Mouse (Mus musculus): ENCODE measurements around the gene Park7. TPM values are rescaled to one million over a fixed set of nuclear protein-coding genes. Genes with fewer than 3 reads are reported as not detected.

The Park7 gene
- polyA plus RNA-seq (2015; fragmentation: Nextera tagmentation; extraction: Ambion mirVana): 302 and 304 TPM in 2 replicates

DNA sequence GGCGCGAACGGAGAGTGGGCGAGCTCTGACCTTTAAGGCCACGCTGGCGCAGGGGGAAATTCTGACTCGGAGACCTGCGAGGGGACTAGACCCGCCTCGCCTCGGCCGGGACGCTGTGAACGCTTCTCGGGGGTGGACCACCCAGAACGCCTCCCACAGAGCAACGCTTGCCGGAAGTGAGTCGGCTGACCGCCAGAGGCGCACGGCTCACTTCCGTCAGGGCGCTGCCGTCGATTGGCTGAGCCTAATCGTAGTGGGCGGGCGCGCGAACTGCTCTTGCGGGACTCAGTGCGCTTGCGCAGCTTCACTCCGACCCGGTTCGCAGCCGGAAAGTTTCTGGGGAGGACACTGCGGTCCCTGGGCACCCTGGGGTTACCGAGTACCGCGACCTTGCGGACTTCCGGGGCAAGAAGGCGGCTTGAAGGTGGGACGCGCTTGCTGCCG is at the start of gene Park7, which contains the start of gene Tnfrsf9:
Gene Park7, minus strand, starts transcription at position 148 of the 444 bp plus-strand sequence.
Gene Tnfrsf9, plus strand, starts transcription at position 273 of the 444 bp plus-strand sequence.
- Histone ChIP-seq H3K27me3 (no peaks in the 10 kb centered on the region), H3K4me2 (peak within 1 kb of the TSS; percentile 83), H3K9ac (peak within 1 kb of the TSS; percentile 81), H3K4me3 (replicated peaks) (peak within 1 kb of the TSS; percentile 75), H3K27ac (peak within 1 kb of the TSS; percentile 87), H3K4me1 (replicated peaks) (peaks cover 34% of the 10 kb centered on the region), H3K36me3 (no peaks in the 10 kb centered on the region), H3K9me3 (replicated peaks) (no peaks in the 10 kb centered on the region)
- ATAC-seq (ENCODE audit: low read depth): peak; percentile 88
- under 1% methylated on average over 48 of the region's 48 CpGs for WGBS (ENCODE audit: insufficient replicate concordance)
- peak; percentile 96 for DNase-seq

DNA sequence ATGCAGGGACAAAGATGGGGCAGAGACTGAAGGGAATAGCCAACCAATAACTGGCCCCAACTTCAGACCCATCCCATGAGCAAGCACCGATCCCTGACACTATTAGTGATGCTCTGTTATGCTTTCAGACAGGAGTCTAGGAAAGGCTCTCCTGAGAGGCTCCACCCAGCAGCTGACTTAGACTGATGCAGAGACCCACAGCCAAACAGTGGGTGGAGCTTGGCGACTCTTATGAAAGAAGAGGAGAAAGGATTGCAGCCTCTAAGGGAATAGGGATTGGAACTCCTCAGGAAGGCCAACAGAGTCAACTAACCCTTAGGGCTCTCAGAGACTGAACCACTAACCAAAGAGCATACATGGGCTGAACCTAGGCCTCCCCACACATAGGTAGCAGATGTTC is 49.5 kb upstream of the Park7 start:
- Histone ChIP-seq H3K27ac (no peak overlapping the region), H3K9ac (no peak overlapping the region), H3K9me3 (replicated peaks) (no peaks in the 10 kb centered on the region), H3K4me3 (replicated peaks) (no peak overlapping the region), H3K4me1 (replicated peaks) (peaks cover 6% of the 10 kb centered on the region; the same call in 1 of the 2 replicates), H3K36me3 (no peaks in the 10 kb centered on the region), H3K27me3 (no peaks in the 10 kb centered on the region), H3K4me2 (no peak overlapping the region)
- ATAC-seq (ENCODE audit: low read depth) (no peak), DNase-seq (no peak)
- WGBS (ENCODE audit: insufficient replicate concordance): 68% methylated on average over 2 of the region's 2 CpGs

DNA sequence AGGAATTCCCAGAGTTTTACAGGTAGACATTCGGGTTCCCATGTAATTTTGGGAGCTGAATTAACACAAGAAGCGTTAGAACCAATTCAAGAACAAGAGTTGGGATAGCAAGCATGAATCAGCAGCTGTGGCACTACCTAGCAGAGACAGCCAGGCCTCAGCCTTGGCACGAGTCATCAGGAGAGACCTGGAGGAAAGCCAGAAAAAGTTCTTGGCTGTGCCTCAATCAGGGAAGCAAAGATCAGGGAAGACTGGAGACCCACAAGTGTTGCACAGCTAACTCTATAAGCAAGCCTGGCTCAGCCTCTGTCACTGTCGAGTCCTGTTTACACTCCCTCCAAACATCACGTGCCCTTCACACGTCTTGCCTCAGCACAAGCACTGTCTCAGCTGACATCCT is 48.0 kb upstream of the Park7 start:
- 50% methylated on average over 6 of the region's 6 CpGs for WGBS (ENCODE audit: insufficient replicate concordance)
- peaks cover 6% of the 10 kb centered on the region; the same call in 1 of the 2 replicates for H3K4me1 ChIP-seq (replicated peaks)
- H3K27ac ChIP-seq: no peak overlapping the region
- no peak for DNase-seq
- no peaks in the 10 kb centered on the region for H3K9me3 ChIP-seq (replicated peaks)
- H3K27me3 ChIP-seq: no peaks in the 10 kb centered on the region
- no peak overlapping the region for H3K9ac ChIP-seq
- no peak for ATAC-seq (ENCODE audit: low read depth)
- no peak overlapping the region for H3K4me3 ChIP-seq (replicated peaks)
- no peaks in the 10 kb centered on the region for H3K36me3 ChIP-seq
- no peak overlapping the region for H3K4me2 ChIP-seq

DNA sequence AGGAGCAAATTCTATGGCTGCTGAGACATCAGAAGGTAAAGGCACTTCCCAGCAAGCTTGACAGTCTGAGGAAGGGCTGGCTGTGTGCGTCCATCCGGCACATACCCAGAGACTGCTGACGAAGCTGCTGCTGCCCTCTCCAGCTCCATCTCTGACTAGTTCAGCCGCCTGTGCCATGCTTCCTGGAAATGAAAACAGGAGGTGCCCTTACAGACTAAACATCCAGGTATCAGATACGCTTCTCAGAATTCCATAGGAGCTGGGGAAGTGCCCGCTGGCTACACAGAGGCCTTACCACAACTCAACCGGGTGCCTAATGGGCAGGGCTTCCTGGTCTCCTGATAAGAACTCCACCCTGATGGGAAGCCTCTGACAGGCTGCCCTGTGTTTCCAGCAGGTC is 44.3 kb upstream of the Park7 start:
- 47% methylated on average over 7 of the region's 7 CpGs for WGBS (ENCODE audit: insufficient replicate concordance)
- Histone ChIP-seq H3K36me3 (no peaks in the 10 kb centered on the region), H3K9ac (no peak overlapping the region), H3K4me2 (no peak overlapping the region), H3K4me3 (replicated peaks) (no peak overlapping the region), H3K27ac (no peak overlapping the region), H3K4me1 (replicated peaks) (no peaks in the 10 kb centered on the region), H3K9me3 (replicated peaks) (no peaks in the 10 kb centered on the region), H3K27me3 (no peaks in the 10 kb centered on the region)
- ATAC-seq (ENCODE audit: low read depth) (no peak), DNase-seq (no peak)

DNA sequence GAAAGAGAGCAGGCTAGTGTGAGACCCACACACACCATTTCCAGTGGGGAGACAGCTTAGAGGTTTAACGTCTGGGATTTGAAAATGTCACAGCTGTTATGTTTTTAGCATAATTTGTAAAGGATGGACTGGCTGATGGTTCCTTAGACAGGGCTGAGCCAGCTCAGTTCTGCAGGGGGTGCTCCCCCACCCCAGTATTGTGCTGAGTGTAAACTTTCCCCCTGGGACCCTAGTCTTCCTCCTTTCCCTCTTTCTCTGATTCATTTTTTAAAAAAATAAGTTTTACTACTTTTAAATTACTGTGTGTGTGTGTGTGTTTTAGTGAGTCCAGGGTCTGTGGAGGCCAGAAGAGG is 42.8 kb upstream of the Park7 start:
- DNase-seq (no peak), ATAC-seq (ENCODE audit: low read depth) (no peak)
- no peak overlapping the region for H3K27ac ChIP-seq
- H3K4me2 ChIP-seq: no peak overlapping the region
- H3K4me3 ChIP-seq (replicated peaks): no peak overlapping the region
- H3K36me3 ChIP-seq: no peaks in the 10 kb centered on the region
- no peaks in the 10 kb centered on the region for H3K4me1 ChIP-seq (replicated peaks)
- no peaks in the 10 kb centered on the region for H3K27me3 ChIP-seq
- no peak overlapping the region for H3K9ac ChIP-seq
- 66% methylated on average over 1 of the region's 1 CpGs for WGBS (ENCODE audit: insufficient replicate concordance)
- no peaks in the 10 kb centered on the region for H3K9me3 ChIP-seq (replicated peaks)

DNA sequence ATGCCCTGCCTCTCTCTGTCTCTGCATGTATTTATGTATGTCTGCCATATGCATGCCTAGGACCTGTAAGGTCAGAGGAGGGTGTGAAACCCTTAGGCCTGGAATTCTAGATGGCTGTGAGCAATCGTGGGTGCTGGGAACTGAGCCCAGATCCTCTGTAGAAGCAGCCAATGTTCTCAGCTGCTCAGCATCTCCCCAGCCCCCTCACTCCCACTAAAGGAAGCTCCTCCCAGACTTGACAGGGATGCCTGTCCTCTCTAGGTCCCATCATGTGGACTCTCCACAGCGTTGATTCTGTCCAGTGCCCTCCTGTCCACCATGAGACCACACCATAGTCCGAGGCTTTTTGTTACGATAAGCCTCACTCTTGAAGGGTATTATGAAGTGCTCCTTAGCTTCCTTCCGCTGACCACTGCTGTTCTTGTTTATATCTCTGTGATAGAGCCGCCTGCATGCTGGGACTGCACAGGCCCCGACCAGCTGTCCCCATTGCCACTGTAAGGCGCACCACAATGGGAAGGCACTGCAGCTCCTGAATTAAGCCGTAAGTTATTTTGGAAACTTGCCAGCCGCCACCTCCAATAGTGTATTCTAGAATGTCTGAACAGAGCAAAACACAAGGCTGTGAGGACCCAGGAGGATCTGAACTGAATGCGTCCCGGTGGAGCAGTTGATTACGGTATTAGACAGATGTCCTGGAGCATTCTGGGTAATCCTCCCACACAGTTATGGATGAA is 42.3 kb upstream of the Park7 start:
- no peaks in the 10 kb centered on the region for H3K9me3 ChIP-seq (replicated peaks)
- no peak for ATAC-seq (ENCODE audit: low read depth)
- WGBS (ENCODE audit: insufficient replicate concordance): 69% methylated on average over 13 of the region's 13 CpGs
- no peak for DNase-seq
- H3K27me3 ChIP-seq: no peaks in the 10 kb centered on the region
- H3K9ac ChIP-seq: no peak overlapping the region
- no peaks in the 10 kb centered on the region for H3K36me3 ChIP-seq
- no peak overlapping the region for H3K27ac ChIP-seq
- H3K4me3 ChIP-seq (replicated peaks): no peak overlapping the region
- H3K4me2 ChIP-seq: no peak overlapping the region
- H3K4me1 ChIP-seq (replicated peaks): no peaks in the 10 kb centered on the region

DNA sequence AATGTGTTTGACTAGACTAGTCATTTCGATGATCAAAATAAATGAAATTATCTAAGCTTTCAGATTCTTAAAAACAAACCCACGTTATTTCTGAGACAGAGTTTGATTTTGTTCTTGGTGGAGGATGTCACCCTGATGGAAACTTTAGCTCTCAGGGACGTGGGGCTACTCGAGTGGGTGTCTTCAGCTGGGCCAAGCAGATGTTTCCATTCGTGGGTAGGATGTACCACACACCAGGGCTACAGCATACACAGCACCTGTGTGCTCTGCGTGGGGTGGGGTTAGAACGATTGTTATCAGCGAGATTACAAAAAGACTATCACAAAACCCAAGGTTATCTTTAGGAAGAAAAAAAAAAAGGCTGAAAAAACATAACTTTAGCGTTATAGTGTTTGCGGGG is 36.7 kb upstream of the Park7 start:
- DNase-seq (no peak), ATAC-seq (ENCODE audit: low read depth) (no peak)
- no peak overlapping the region for H3K9ac ChIP-seq
- no peaks in the 10 kb centered on the region for H3K4me1 ChIP-seq (replicated peaks)
- no peaks in the 10 kb centered on the region for H3K27me3 ChIP-seq
- no peaks in the 10 kb centered on the region for H3K9me3 ChIP-seq (replicated peaks)
- H3K36me3 ChIP-seq: no peaks in the 10 kb centered on the region
- H3K4me2 ChIP-seq: no peak overlapping the region
- H3K27ac ChIP-seq: no peak overlapping the region
- WGBS (ENCODE audit: insufficient replicate concordance): 61% methylated on average over 10 of the region's 10 CpGs
- no peak overlapping the region for H3K4me3 ChIP-seq (replicated peaks)

DNA sequence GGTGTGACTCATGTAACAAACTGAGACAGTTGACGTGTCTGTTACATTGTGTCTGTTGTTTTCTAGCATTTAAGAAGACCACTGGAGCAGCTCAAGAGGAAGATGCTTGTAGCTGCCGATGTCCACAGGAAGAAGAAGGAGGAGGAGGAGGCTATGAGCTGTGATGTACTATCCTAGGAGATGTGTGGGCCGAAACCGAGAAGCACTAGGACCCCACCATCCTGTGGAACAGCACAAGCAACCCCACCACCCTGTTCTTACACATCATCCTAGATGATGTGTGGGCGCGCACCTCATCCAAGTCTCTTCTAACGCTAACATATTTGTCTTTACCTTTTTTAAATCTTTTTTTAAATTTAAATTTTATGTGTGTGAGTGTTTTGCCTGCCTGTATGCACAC is 30.5 kb upstream of the Park7 start:
- Histone ChIP-seq H3K4me2 (no peak overlapping the region), H3K4me3 (replicated peaks) (no peak overlapping the region), H3K9ac (no peak overlapping the region), H3K9me3 (replicated peaks) (no peaks in the 10 kb centered on the region), H3K27ac (no peak overlapping the region), H3K4me1 (replicated peaks) (no peaks in the 10 kb centered on the region), H3K36me3 (no peaks in the 10 kb centered on the region), H3K27me3 (no peaks in the 10 kb centered on the region)
- DNase-seq: no peak
- no peak for ATAC-seq (ENCODE audit: low read depth)
- WGBS (ENCODE audit: insufficient replicate concordance): 67% methylated on average over 7 of the region's 7 CpGs

DNA sequence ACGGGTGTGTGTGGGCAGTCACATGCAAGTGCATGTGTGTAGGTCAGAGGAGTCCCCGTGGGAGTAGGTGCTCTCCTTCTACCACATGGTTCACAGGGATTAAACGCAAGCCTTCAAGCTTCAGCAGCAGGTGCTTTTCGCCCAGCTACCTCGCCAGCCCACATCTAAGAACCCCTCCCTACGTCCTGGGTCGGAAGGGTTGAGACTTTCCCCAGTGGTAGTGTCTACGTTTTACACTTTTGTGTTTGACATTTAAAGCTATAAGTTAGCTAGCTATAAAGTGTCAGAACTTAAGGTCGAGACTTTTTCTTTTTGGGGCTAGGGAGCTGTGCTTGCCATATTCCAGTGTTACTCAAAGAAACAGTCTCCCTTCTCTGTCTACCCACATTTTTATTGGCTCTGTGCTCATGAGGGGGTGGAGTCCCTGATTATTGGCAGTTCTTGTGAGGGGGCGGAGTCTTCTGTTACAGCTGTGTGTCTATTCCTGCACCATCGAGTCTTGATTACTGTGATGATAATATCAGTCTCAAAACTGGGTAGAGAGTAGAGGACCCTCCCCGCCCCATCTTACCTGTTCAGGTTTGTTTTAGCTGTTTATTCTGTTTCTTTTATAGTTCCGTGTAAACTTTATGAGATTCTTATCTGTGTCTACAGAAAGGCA is 25.9 kb upstream of the Park7 start:
- DNase-seq: no peak
- Histone ChIP-seq H3K36me3 (no peaks in the 10 kb centered on the region), H3K27ac (no peak overlapping the region), H3K4me2 (no peak overlapping the region), H3K27me3 (no peaks in the 10 kb centered on the region), H3K9me3 (replicated peaks) (no peaks in the 10 kb centered on the region), H3K9ac (no peak overlapping the region), H3K4me1 (replicated peaks) (no peaks in the 10 kb centered on the region), H3K4me3 (replicated peaks) (no peak overlapping the region)
- WGBS (ENCODE audit: insufficient replicate concordance): 58% methylated on average over 13 of the region's 13 CpGs
- ATAC-seq (ENCODE audit: low read depth): no peak

DNA sequence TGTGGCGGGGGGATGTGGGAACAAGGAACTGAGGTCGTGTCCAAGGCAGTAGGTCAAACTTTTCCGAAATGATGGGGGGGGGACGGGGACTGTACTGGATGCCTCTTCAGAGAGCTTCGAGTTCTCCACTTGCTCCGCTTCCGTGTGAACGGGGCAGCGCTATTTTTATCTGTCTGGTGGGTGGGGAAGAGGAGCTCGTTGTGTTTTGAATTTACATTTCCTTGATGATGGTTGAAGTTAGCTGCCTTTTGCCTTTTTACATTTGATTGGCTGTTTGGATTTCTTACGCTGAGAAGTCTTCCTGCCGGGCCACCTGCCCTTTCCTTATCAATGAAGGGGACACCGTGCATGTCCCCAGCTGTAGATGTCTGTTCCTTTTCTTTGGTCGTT is 23.8 kb upstream of the Park7 start:
- Histone ChIP-seq H3K36me3 (no peaks in the 10 kb centered on the region), H3K9me3 (replicated peaks) (no peaks in the 10 kb centered on the region), H3K4me2 (no peak overlapping the region), H3K27ac (no peak overlapping the region), H3K4me3 (replicated peaks) (no peak overlapping the region), H3K9ac (no peak overlapping the region), H3K27me3 (peaks cover 6% of the 10 kb centered on the region), H3K4me1 (replicated peaks) (no peaks in the 10 kb centered on the region)
- ATAC-seq (ENCODE audit: low read depth) (no peak), DNase-seq (no peak)
- 23% methylated on average over 14 of the region's 14 CpGs for WGBS (ENCODE audit: insufficient replicate concordance)

DNA sequence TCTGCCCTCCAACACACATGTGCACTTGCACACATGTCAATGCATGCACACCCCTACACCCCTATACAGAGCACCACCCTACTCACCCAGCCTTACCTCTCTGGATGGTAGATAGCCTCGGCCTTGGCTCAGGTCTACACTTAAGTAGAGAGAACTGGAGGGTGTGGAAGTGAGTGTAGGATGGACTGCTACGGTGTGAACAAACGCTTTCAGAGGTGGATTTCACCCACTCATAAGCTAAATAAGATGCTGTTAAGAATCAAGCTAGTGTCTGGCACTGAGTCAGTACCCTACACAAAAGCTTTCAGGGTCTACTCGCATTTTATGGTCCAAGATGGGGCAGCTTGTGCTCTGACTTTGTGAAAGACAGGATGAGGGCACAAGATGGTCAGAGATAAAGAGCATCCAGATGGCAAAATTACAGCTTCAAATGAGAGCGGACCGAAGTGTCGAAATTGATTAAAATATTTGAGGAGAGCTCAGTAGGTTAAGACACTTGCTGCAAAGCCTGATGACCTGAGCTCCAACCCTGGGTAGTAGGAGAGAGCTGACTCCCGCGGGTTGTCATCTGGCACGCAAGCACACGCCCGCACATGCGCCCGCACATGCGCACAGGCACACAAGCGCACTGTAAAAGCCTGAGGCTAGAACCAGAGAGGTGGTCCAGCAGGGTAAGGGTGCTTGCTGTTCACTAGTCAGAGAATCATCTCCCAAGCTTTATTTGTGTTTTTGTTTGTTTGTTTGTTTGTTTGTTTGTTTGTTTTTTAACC is 23.2 kb upstream of the Park7 start:
- Histone ChIP-seq H3K27ac (no peak overlapping the region), H3K9me3 (replicated peaks) (no peaks in the 10 kb centered on the region), H3K4me2 (no peak overlapping the region), H3K36me3 (no peaks in the 10 kb centered on the region), H3K4me3 (replicated peaks) (no peak overlapping the region), H3K9ac (no peak overlapping the region), H3K27me3 (peaks cover 6% of the 10 kb centered on the region), H3K4me1 (replicated peaks) (no peaks in the 10 kb centered on the region)
- WGBS (ENCODE audit: insufficient replicate concordance): 59% methylated on average over 16 of the region's 16 CpGs
- ATAC-seq (ENCODE audit: low read depth) (no peak), DNase-seq (no peak)

Data from liver, embryonic 13.5 days (tissue).